In genomic region chr4:156034901-156035300, GRCm38 (mm10) we compare ENCODE assay signal across 8 mouse cellular contexts. TPM values are rescaled to one million over a fixed set of nuclear protein-coding genes. Genes with fewer than 3 reads are reported as not detected.
DNase-seq lines count a peak whose midpoint lies in the region; ATAC-seq and TF ChIP-seq lines count a peak whose summit lies in the region.

No protein-coding gene starts in this region.

- H3K4me3 ChIP-seq in kidney, postnatal 0 days (replicated peaks; ENCODE audit: low read depth, low read length) = no peak overlapping the region
- H3K4me3 ChIP-seq in embryonic facial prominence, embryonic 15.5 days (replicated peaks) = peak overlapping the region; percentile 16; the same call in 1 of the 2 replicates
- H3K4me3 ChIP-seq in limb, embryonic 15.5 days = peak overlapping the region; percentile 20; the same call in 1 of the 2 replicates

- peak overlapping the region; percentile 13; the same call in 1 of the 2 replicates for H3K9ac ChIP-seq in kidney, postnatal 0 days (ENCODE audit: low read depth, low read length)
- no peak overlapping the region for H3K9ac ChIP-seq in embryonic facial prominence, embryonic 15.5 days
- no peak overlapping the region for H3K9ac ChIP-seq in limb, embryonic 15.5 days

- H3K4me2 ChIP-seq in kidney, postnatal 0 days (ENCODE audit: low read length) = peak overlapping the region; percentile 38
- H3K4me2 ChIP-seq in embryonic facial prominence, embryonic 15.5 days (replicated peaks) = peak overlapping the region; percentile 40
- peak overlapping the region; percentile 27; the same call in 1 of the 2 replicates for H3K4me2 ChIP-seq in limb, embryonic 15.5 days

- TF ChIP-seq CTCF in kidney, postnatal 0 days (IDR thresholded peaks at IDR 0.05; ENCODE audit: low read depth) = no peak

- H3K4me1 ChIP-seq in kidney, postnatal 0 days (replicated peaks; ENCODE audit: insufficient read depth, low read length) = peaks cover 16% of the 10 kb centered on the region
- peaks cover 38% of the 10 kb centered on the region for H3K4me1 ChIP-seq in embryonic facial prominence, embryonic 15.5 days
- H3K4me1 ChIP-seq in limb, embryonic 15.5 days = peaks cover 35% of the 10 kb centered on the region

- no peak for DNase-seq in kidney, postnatal 0 days (ENCODE audit: low spot score)
- no peak for DNase-seq in kidney, postnatal 4 days
- DNase-seq in retina, postnatal 1 day = peak; percentile 17
- no peak for DNase-seq in right cerebral cortex, postnatal 25 days
- no peak for DNase-seq in left cerebral cortex, adult 11 months (ENCODE audit: low spot score)

- WGBS in kidney, postnatal 0 days = 19% methylated on average over 25 of the region's 25 CpGs
- 10% methylated on average over 25 of the region's 25 CpGs for WGBS in embryonic facial prominence, embryonic 15.5 days
- 11% methylated on average over 25 of the region's 25 CpGs for WGBS in limb, embryonic 15.5 days

- H3K27ac ChIP-seq in kidney, postnatal 0 days = no peak overlapping the region
- no peak overlapping the region for H3K27ac ChIP-seq in embryonic facial prominence, embryonic 15.5 days (replicated peaks)
- H3K27ac ChIP-seq in limb, embryonic 15.5 days = no peak overlapping the region

- H3K36me3 ChIP-seq in kidney, postnatal 0 days (ENCODE audit: insufficient read depth, low read length) = no peaks in the 10 kb centered on the region
- H3K36me3 ChIP-seq in embryonic facial prominence, embryonic 15.5 days = no peaks in the 10 kb centered on the region
- no peaks in the 10 kb centered on the region for H3K36me3 ChIP-seq in limb, embryonic 15.5 days

- no peak for ATAC-seq in kidney, postnatal 0 days (replicated peaks; ENCODE audit: low FRiP score, low read depth)
- ATAC-seq in embryonic facial prominence, embryonic 15.5 days (ENCODE audit: insufficient number of reproducible peaks, low FRiP score, low TSS enrichment, low read depth) = no peak
- no peak for ATAC-seq in limb, embryonic 15.5 days (ENCODE audit: insufficient number of reproducible peaks, low FRiP score, low TSS enrichment, low read depth)
- ATAC-seq in erythroid progenitor cell, adult 5-6 weeks (replicated peaks; ENCODE audit: low FRiP score, poor library complexity, severe bottlenecking) = no peak

- H3K27me3 ChIP-seq in kidney, postnatal 0 days (ENCODE audit: insufficient read depth, low read length) = no peaks in the 10 kb centered on the region
- peaks cover 22% of the 10 kb centered on the region for H3K27me3 ChIP-seq in embryonic facial prominence, embryonic 15.5 days
- peaks cover 25% of the 10 kb centered on the region for H3K27me3 ChIP-seq in limb, embryonic 15.5 days

- no peaks in the 10 kb centered on the region for H3K9me3 ChIP-seq in kidney, postnatal 0 days (replicated peaks; ENCODE audit: low read length)
- no peaks in the 10 kb centered on the region for H3K9me3 ChIP-seq in embryonic facial prominence, embryonic 15.5 days (replicated peaks)
- H3K9me3 ChIP-seq in limb, embryonic 15.5 days = no peaks in the 10 kb centered on the region

RNA-seq across cellular contexts. Expression of gene Tnfrsf18, which starts 8.9 kb away (rescaled TPM):
- 1.3 TPM in 2 replicates for polyA plus RNA-seq in kidney, postnatal 0 days (2015; fragmentation: Nextera tagmentation; extraction: Ambion mirVana)
- 6.0 and 7.1 TPM in 2 replicates for polyA plus RNA-seq in embryonic facial prominence, embryonic 15.5 days (2015; fragmentation: Nextera tagmentation; extraction: Ambion mirVana)
- 3.6 and 5.4 TPM in 2 replicates for polyA plus RNA-seq in limb, embryonic 15.5 days (2015; fragmentation: Nextera tagmentation; extraction: Ambion mirVana)
- total RNA-seq in erythroid progenitor cell, adult 5-6 weeks (2015; ENCODE audit: low replicate concordance) = 2.9 and 26.7 TPM in 2 replicates
- total RNA-seq in erythroid progenitor cell, adult 5-6 weeks (2017; ENCODE audit: low replicate concordance) = 1.5 and 3.5 TPM in 2 replicates

RNA-seq across cellular contexts. Expression of gene Tnfrsf4, which starts 21.3 kb away (rescaled TPM):
- 0.70 and 0.88 TPM in 2 replicates for polyA plus RNA-seq in kidney, postnatal 0 days (2015; fragmentation: Nextera tagmentation; extraction: Ambion mirVana)
- 1.1 and 1.2 TPM in 2 replicates for polyA plus RNA-seq in embryonic facial prominence, embryonic 15.5 days (2015; fragmentation: Nextera tagmentation; extraction: Ambion mirVana)
- 0.55 and 0.99 TPM in 2 replicates for polyA plus RNA-seq in limb, embryonic 15.5 days (2015; fragmentation: Nextera tagmentation; extraction: Ambion mirVana)
- total RNA-seq in erythroid progenitor cell, adult 5-6 weeks (2015; ENCODE audit: low replicate concordance) = 3.4 TPM in 1 of 2 replicates, not detected in the other
- 0.61 and 8.2 TPM in 2 replicates for total RNA-seq in erythroid progenitor cell, adult 5-6 weeks (2017; ENCODE audit: low replicate concordance)

RNA-seq across cellular contexts. Expression of gene Ttll10, which starts 24.3 kb away (rescaled TPM):
- 5.6 and 6.0 TPM in 2 replicates for polyA plus RNA-seq in kidney, postnatal 0 days (2015; fragmentation: Nextera tagmentation; extraction: Ambion mirVana)
- 4.0 and 4.3 TPM in 2 replicates for polyA plus RNA-seq in embryonic facial prominence, embryonic 15.5 days (2015; fragmentation: Nextera tagmentation; extraction: Ambion mirVana)
- polyA plus RNA-seq in limb, embryonic 15.5 days (2015; fragmentation: Nextera tagmentation; extraction: Ambion mirVana) = 2.5 and 3.1 TPM in 2 replicates
- not detected in 2 replicates for total RNA-seq in erythroid progenitor cell, adult 5-6 weeks (2015; ENCODE audit: low replicate concordance)
- not detected in 2 replicates for total RNA-seq in erythroid progenitor cell, adult 5-6 weeks (2017; ENCODE audit: low replicate concordance)

RNA-seq across cellular contexts. Expression of gene Sdf4, which starts 42.2 kb away (rescaled TPM):
- 178 and 183 TPM in 2 replicates for polyA plus RNA-seq in kidney, postnatal 0 days (2015; fragmentation: Nextera tagmentation; extraction: Ambion mirVana)
- 165 and 172 TPM in 2 replicates for polyA plus RNA-seq in embryonic facial prominence, embryonic 15.5 days (2015; fragmentation: Nextera tagmentation; extraction: Ambion mirVana)
- 175 and 176 TPM in 2 replicates for polyA plus RNA-seq in limb, embryonic 15.5 days (2015; fragmentation: Nextera tagmentation; extraction: Ambion mirVana)
- total RNA-seq in erythroid progenitor cell, adult 5-6 weeks (2015; ENCODE audit: low replicate concordance) = 31.4 and 59.1 TPM in 2 replicates
- total RNA-seq in erythroid progenitor cell, adult 5-6 weeks (2017; ENCODE audit: low replicate concordance) = 92.1 and 127 TPM in 2 replicates

RNA-seq across cellular contexts. Expression of gene B3galt6, which starts 42.5 kb away (rescaled TPM):
- 14.3 and 14.5 TPM in 2 replicates for polyA plus RNA-seq in kidney, postnatal 0 days (2015; fragmentation: Nextera tagmentation; extraction: Ambion mirVana)
- 16.6 and 16.7 TPM in 2 replicates for polyA plus RNA-seq in embryonic facial prominence, embryonic 15.5 days (2015; fragmentation: Nextera tagmentation; extraction: Ambion mirVana)
- 16.1 and 16.4 TPM in 2 replicates for polyA plus RNA-seq in limb, embryonic 15.5 days (2015; fragmentation: Nextera tagmentation; extraction: Ambion mirVana)
- 1.3 and 5.8 TPM in 2 replicates for total RNA-seq in erythroid progenitor cell, adult 5-6 weeks (2015; ENCODE audit: low replicate concordance)
- 2.3 TPM in 2 replicates for total RNA-seq in erythroid progenitor cell, adult 5-6 weeks (2017; ENCODE audit: low replicate concordance)
